Mouse (Mus musculus): Measurements from ENCODE around the gene Fam161b.

DNA sequence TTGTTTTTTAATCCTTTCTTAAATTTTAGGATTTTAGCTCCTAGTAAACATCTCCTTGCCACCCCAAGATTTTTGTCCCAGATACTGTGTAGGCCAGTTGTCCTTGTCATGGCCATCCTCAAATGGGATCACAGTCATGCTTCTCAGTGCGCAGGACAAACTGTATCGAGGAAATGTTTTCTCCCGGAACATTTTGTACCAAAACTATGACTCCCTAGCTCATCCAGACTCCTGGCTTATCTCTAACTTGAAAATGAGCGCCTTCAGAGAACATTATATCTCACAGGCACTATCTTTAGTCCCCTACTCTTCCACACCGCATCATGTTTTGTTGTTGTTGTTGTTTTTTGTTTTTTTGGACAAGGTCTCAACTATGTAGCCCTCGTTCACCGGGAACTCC, 45.6 kb downstream of the Fam161b start:
- TF ChIP-seq CTCF (IDR thresholded peaks at IDR 0.05; ENCODE audit: borderline replicate concordance, insufficient read depth, low read depth, low read length) = no peak
- TF ChIP-seq POLR2A (IDR thresholded peaks at IDR 0.05; ENCODE audit: borderline replicate concordance, insufficient read depth, low read length) = no peak

Data from cerebellum, adult 2 months (tissue).